Mouse (Mus musculus): ENCODE data around the gene Cabp2.

DNA sequence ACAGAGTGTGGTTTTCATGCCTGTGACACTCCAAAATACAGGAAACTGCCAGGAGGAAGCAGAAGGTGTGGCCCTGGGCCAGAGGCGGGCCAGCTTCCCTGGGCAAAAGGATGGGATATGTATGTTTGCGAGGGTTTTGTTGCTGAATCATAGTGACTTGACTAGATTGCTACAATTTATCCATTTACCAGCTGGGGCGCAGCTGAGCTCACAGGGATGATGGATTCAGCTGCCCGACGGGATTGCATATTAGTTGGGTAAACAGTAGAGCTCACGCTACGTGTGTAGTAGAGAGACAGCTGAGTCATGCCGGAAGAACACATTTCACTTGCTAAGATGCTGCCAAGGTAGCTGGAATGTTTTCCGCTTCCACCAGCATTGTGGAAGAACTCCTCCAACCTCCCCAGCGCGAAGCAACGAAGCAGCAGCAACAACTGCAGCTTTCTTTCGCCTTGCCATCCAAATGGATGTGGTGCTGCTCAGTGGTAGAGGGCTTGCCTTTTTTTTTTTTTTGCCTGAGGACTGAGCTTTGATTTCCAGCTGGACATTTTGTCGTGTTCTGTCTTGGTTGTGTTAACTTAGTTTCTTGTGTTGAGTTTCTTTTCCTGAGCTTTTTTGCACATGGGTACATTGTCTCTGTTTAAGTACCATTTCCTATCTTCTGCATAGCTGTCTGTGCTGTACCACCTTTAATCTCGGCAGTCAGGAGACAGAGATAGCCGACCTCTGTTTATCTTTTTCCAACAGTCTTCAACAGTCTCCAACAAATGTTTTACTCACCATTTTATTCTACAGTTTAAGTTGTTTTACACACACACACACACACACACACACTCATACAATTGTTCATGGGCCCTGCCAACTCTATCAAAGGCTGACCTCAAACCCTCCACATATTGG is 35.2 kb upstream of the Cabp2 start, which contains the start of gene Gstp2:
- peak; percentile 24 for TF ChIP-seq MYOD1 (IDR thresholded peaks at IDR 0.05; ENCODE audit: control insufficient read depth, insufficient read length, low read depth)
- no peak for TF ChIP-seq CTCF (IDR thresholded peaks at IDR 0.05; ENCODE audit: control insufficient read depth, insufficient read depth, insufficient read length)

Measured in C2C12 (cell line).